Mouse (Mus musculus): ENCODE measurements around the gene As3mt.

DNA sequence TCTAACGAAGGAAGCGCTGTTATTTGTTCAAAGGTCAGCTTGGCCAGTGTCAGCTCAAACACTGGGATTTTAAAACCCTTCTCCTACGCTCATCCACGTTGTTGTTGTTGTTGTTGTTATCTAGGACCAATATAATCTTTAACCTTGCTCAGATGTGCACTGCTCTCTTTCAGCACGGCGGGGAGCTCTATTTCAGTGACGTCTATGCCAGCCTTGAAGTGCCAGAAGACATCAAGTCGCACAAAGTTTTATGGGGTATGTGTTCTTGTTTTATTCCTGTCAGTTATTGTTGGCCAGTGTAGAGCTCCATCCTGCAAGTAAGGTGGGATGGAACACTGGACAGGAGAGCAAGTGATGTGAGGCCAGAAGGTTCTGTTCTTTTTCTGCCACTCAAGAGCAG is 7.8 kb downstream of the As3mt start:
- no peak for TF ChIP-seq REST (IDR thresholded peaks at IDR 0.05; ENCODE audit: insufficient read depth, insufficient read length)
- TF ChIP-seq MYOD1 (IDR thresholded peaks at IDR 0.05; ENCODE audit: control insufficient read depth in 1 of 3, insufficient read length in 2 of 3, low read depth in 2 of 3), result no peak
- no peak for TF ChIP-seq POLR2A (IDR thresholded peaks at IDR 0.05; ENCODE audit: insufficient read length, low read depth)

Data from myocyte (in vitro differentiated cells).